Mouse (Mus musculus): ENCODE results near the gene Wwtr1. TPM values are rescaled to one million over a fixed set of nuclear protein-coding genes. Genes with fewer than 3 reads are reported as not detected.

Gene Wwtr1
- polyA plus RNA-seq, 1 experiment from 2014 or later, result 32.1 TPM

DNA sequence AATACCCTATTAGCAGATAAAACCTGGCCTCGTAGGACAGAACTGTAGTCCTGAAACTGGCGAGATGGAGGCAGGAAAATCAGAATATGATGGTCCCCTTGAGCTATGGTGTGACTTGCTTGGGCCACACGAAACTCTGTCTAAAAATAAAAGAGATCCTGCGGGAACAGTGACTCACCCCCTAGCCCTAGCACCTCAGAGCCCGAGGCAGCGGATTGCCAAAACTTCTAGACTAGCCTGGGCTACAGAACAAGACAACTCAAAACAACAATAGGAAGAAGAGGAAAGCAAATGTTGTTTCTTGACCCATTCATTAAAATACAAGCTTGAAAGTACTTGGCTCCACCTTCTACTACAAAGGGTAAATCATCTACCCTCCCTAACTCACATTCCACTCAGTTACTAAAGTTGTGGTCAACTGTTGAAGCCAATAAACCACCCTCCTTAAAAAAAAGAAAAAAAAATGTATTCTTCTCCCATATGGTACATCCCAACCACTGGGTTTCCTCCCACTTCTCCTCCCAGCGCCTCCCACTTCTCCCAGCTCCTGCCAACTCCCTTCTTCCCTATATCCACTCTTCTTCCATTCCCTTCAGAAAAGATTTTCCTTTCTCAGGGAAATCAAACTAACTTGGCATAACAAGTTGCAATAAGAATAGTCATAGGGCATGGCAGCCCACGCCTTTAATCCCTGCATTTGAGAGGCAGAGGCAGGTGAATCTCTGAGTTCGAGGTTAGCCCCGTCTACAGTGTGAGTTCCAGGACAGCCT is 4.9 kb upstream of the Wwtr1 start:
- no peak overlapping the region for H3K27ac ChIP-seq (replicated peaks)
- ATAC-seq (ENCODE audit: insufficient number of reproducible peaks, low FRiP score, low TSS enrichment, low read depth), result no peak
- no peaks in the 10 kb centered on the region for H3K27me3 ChIP-seq
- H3K4me2 ChIP-seq (replicated peaks), result no peak overlapping the region
- H3K4me3 ChIP-seq (replicated peaks), result no peak overlapping the region
- H3K9me3 ChIP-seq (replicated peaks), result no peaks in the 10 kb centered on the region
- 88% methylated on average over 10 of the region's 10 CpGs for WGBS
- peaks cover 6% of the 10 kb centered on the region for H3K4me1 ChIP-seq
- no peak overlapping the region for H3K9ac ChIP-seq
- no peaks in the 10 kb centered on the region for H3K36me3 ChIP-seq

GRCm38 (mm10) chr3:57576056-57576824 is 530 bp upstream of the Wwtr1 start:
- Histone ChIP-seq H3K9ac (peak overlapping the region; percentile 39), H3K9me3 (replicated peaks) (no peaks in the 10 kb centered on the region), H3K4me2 (replicated peaks) (peak overlapping the region; percentile 78), H3K4me1 (peaks cover 29% of the 10 kb centered on the region), H3K27me3 (no peaks in the 10 kb centered on the region), H3K4me3 (replicated peaks) (peak overlapping the region; percentile 89), H3K27ac (replicated peaks) (peak overlapping the region; percentile 95), H3K36me3 (no peaks in the 10 kb centered on the region)
- under 1% methylated on average over 35 of the region's 35 CpGs for WGBS
- ATAC-seq (ENCODE audit: insufficient number of reproducible peaks, low FRiP score, low TSS enrichment, low read depth), result peak; percentile 64

GRCm38 (mm10) chr3:57574885-57575659 is 638 bp downstream of the Wwtr1 start:
- no peaks in the 10 kb centered on the region for H3K27me3 ChIP-seq
- peak overlapping the region; percentile 89 for H3K4me3 ChIP-seq (replicated peaks)
- peak overlapping the region; percentile 88 for H3K9ac ChIP-seq
- peak overlapping the region; percentile 95 for H3K27ac ChIP-seq (replicated peaks)
- no peaks in the 10 kb centered on the region for H3K9me3 ChIP-seq (replicated peaks)
- H3K36me3 ChIP-seq, result peaks cover 6% of the 10 kb centered on the region
- ATAC-seq (ENCODE audit: insufficient number of reproducible peaks, low FRiP score, low TSS enrichment, low read depth), result peak; percentile 30
- WGBS, result under 1% methylated on average over 53 of the region's 59 CpGs
- H3K4me2 ChIP-seq (replicated peaks), result peak overlapping the region; percentile 78
- peaks cover 29% of the 10 kb centered on the region for H3K4me1 ChIP-seq

DNA sequence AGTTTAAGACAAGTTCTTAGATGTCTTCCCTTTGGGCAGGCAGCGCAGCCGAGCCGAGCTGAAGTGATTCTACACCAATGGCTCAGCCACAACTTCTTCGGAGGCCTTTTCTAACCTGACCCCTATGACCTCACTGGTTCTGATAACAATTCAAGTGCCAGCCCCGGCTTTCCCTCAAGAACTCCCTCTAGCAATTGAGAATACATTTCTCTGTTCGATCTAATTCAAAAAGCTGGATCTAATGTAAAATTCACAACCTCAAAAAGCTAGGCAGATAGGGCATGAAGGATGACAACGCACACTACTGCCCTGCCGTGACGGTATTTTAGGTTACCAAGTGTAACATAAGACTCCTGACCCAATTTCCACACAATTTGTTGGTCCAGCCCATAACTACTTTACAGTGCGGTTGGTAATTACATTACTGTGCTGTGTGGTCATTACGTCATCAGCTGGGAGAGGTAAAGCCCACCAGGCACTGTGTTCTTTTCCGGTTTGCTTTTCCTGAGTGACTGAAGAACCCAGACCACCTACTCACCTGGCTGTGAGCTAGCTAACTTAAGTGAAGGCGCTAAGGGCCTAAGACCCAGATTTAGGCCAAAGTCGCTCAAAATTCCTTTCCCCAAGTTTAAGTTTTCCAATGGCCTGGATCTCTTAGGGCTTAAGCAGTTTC is 1.7 kb downstream of the Wwtr1 start:
- peak overlapping the region; percentile 95 for H3K27ac ChIP-seq (replicated peaks)
- ATAC-seq (ENCODE audit: insufficient number of reproducible peaks, low FRiP score, low TSS enrichment, low read depth), result no peak
- H3K36me3 ChIP-seq, result peaks cover 17% of the 10 kb centered on the region
- peak overlapping the region; percentile 89 for H3K4me3 ChIP-seq (replicated peaks)
- no peaks in the 10 kb centered on the region for H3K9me3 ChIP-seq (replicated peaks)
- WGBS, result 25% methylated on average over 14 of the region's 14 CpGs
- H3K4me1 ChIP-seq, result peaks cover 29% of the 10 kb centered on the region
- H3K4me2 ChIP-seq (replicated peaks), result peak overlapping the region; percentile 78
- peak overlapping the region; percentile 88 for H3K9ac ChIP-seq
- H3K27me3 ChIP-seq, result no peaks in the 10 kb centered on the region

GRCm38 (mm10) chr3:57572331-57572975 is 3.3 kb downstream of the Wwtr1 start:
- Histone ChIP-seq H3K4me2 (replicated peaks) (peak overlapping the region; percentile 78), H3K9ac (no peak overlapping the region), H3K4me3 (replicated peaks) (peak overlapping the region; percentile 89), H3K27ac (replicated peaks) (peak overlapping the region; percentile 53; the same call in 1 of the 2 replicates), H3K9me3 (replicated peaks) (no peaks in the 10 kb centered on the region), H3K36me3 (peaks cover 20% of the 10 kb centered on the region), H3K27me3 (no peaks in the 10 kb centered on the region), H3K4me1 (peaks cover 29% of the 10 kb centered on the region)
- ATAC-seq (ENCODE audit: insufficient number of reproducible peaks, low FRiP score, low TSS enrichment, low read depth), result no peak
- 38% methylated on average over 6 of the region's 6 CpGs for WGBS

- 81% methylated on average over 5 of the region's 5 CpGs for WGBS
- Histone ChIP-seq H3K4me2 (replicated peaks) (no peak overlapping the region), H3K27me3 (no peaks in the 10 kb centered on the region), H3K9me3 (replicated peaks) (no peaks in the 10 kb centered on the region), H3K36me3 (peaks cover 20% of the 10 kb centered on the region), H3K27ac (replicated peaks) (no peak overlapping the region), H3K9ac (no peak overlapping the region), H3K4me1 (peaks cover 11% of the 10 kb centered on the region), H3K4me3 (replicated peaks) (no peak overlapping the region)
- no peak for ATAC-seq (ENCODE audit: insufficient number of reproducible peaks, low FRiP score, low TSS enrichment, low read depth)
Measured at GRCm38 (mm10) chr3:57566655-57567054, 9.1 kb downstream of the Wwtr1 start.

DNA sequence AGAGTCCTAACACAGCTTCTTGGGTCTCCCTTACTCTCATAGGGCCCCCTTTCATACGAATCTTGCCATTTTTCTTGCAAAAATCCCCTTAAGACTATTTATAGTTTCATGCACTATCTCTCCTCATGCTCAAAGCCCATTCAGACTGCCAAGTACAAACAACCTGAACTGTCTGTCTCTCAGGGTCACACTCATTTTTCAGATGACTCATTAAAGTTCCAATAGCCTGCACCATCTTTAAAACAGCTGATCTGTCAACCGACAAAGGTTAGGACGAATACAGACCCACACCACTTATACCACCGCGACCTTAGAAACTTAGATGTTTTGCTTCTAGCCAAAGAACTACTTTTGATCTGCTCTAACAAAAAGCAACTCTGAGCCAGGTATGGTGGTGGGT is 12.1 kb downstream of the Wwtr1 start:
- Histone ChIP-seq H3K27ac (replicated peaks) (0 out of 2 replicates have a peak overlapping the region, but pooled peaks have one; percentile 1), H3K4me1 (peaks cover 9% of the 10 kb centered on the region; the same call in 1 of the 2 replicates), H3K9ac (no peak overlapping the region), H3K36me3 (peaks cover 20% of the 10 kb centered on the region), H3K9me3 (replicated peaks) (no peaks in the 10 kb centered on the region), H3K4me3 (replicated peaks) (no peak overlapping the region), H3K27me3 (no peaks in the 10 kb centered on the region), H3K4me2 (replicated peaks) (no peak overlapping the region)
- no peak for ATAC-seq (ENCODE audit: insufficient number of reproducible peaks, low FRiP score, low TSS enrichment, low read depth)
- 87% methylated on average over 5 of the region's 5 CpGs for WGBS

- Histone ChIP-seq H3K27ac (replicated peaks) (0 out of 2 replicates have a peak overlapping the region, but pooled peaks have one; percentile 1), H3K9me3 (replicated peaks) (no peaks in the 10 kb centered on the region), H3K9ac (no peak overlapping the region), H3K27me3 (no peaks in the 10 kb centered on the region), H3K36me3 (peaks cover 22% of the 10 kb centered on the region), H3K4me2 (replicated peaks) (no peak overlapping the region), H3K4me1 (peaks cover 9% of the 10 kb centered on the region; the same call in 1 of the 2 replicates), H3K4me3 (replicated peaks) (no peak overlapping the region)
- WGBS, result 47% methylated on average over 6 of the region's 6 CpGs
- no peak for ATAC-seq (ENCODE audit: insufficient number of reproducible peaks, low FRiP score, low TSS enrichment, low read depth)
Measured at GRCm38 (mm10) chr3:57562996-57563506, 12.7 kb downstream of the Wwtr1 start.

DNA sequence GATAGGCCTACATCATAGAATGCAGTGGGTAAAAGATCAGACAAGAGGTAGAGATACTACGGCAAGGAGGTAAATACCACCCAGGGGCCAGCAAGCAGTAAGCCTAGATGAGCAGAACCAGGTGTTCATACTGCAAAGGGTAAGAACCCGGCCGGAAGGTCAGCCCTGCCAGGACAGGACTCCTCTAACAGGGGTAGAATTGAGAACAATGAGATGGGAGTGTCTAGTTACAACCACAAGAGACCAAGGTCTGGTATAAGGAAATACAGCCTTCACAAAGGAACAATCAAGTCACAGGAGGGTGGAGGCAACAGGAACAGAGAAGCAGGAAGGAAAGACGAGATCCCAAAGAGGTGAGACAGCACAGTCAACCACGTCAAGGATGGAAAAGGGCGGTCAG is 16.9 kb downstream of the Wwtr1 start:
- H3K27me3 ChIP-seq, result no peaks in the 10 kb centered on the region
- no peak overlapping the region for H3K4me2 ChIP-seq (replicated peaks)
- H3K9ac ChIP-seq, result no peak overlapping the region
- no peak for ATAC-seq (ENCODE audit: insufficient number of reproducible peaks, low FRiP score, low TSS enrichment, low read depth)
- peaks cover 22% of the 10 kb centered on the region for H3K36me3 ChIP-seq
- no peak overlapping the region for H3K4me3 ChIP-seq (replicated peaks)
- WGBS, result 87% methylated on average over 6 of the region's 6 CpGs
- no peaks in the 10 kb centered on the region for H3K9me3 ChIP-seq (replicated peaks)
- H3K4me1 ChIP-seq, result peaks cover 3% of the 10 kb centered on the region; the same call in 1 of the 2 replicates
- H3K27ac ChIP-seq (replicated peaks), result no peak overlapping the region

DNA sequence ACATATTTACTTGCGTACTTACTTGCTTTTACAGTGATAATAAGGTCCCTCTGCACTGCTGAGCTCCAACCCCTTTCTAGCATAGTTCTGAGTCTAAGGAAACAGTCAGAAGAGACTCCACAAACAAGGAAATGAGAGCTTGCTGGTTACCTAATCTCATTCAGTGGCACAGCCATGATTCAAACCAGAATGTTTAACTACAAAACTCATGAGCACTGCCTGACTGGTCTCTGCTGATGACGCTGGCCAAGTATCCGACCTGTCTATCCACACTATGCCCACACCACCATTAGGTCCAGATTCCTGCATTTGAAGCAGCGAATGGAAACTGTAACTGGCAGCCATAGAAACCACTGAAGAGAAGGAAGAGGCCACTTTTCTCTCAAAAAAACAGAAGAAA is 18.3 kb downstream of the Wwtr1 start:
- Histone ChIP-seq H3K27ac (replicated peaks) (no peak overlapping the region), H3K4me2 (replicated peaks) (no peak overlapping the region), H3K9me3 (replicated peaks) (no peaks in the 10 kb centered on the region), H3K4me1 (0 out of 2 replicates have a peak, but pooled peaks cover 1% of the 10 kb centered on the region), H3K9ac (no peak overlapping the region), H3K27me3 (no peaks in the 10 kb centered on the region), H3K4me3 (replicated peaks) (no peak overlapping the region), H3K36me3 (peaks cover 22% of the 10 kb centered on the region)
- ATAC-seq (ENCODE audit: insufficient number of reproducible peaks, low FRiP score, low TSS enrichment, low read depth), result no peak
- WGBS, result 82% methylated on average over 4 of the region's 4 CpGs
